Mouse (Mus musculus) retina, embryonic 14.5 days (tissue): Measurements from ENCODE around the gene Spata17.

ENCODE experiments used
- DNase-seq: peaks from one replicate; pipeline ENCODE4 v3.0.0-alpha.2; 2015; ENCODE audit warnings: low spot score

Gene Spata17

DNA sequence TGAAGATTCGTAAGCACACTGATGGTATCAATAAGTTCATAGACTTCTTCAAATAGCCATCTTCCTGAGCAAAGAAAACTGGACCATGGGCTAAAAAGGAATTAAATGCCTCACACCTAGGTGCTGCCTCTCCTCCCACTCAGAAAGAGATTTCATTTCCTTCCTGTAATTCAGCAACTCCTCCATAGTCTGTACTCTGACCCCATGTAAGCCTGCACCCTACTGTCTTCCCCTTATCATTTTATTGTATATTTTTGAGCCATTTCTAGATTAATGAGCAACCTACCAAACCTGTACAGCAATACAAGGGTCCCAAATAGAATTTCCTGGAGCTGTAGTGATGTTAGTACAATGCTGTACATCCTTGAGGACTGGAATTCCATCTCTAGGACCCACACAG is 211.0 kb downstream of the Spata17 start:
- no peak for DNase-seq

- DNase-seq = no peak
Observed at GRCm38 (mm10) chr1:187003441-187003861, 211.8 kb downstream of the Spata17 start.

GRCm38 (mm10) chr1:186997596-186998304 is 217.5 kb downstream of the Spata17 start:
- no peak for DNase-seq
